Mouse (Mus musculus) mouse trophoblast stem cell (cell line): ENCODE measurements around the gene Eef1g.
"Not testable (repeated sequence)": the region's sequence is repeated elsewhere in the genome, so short reads cannot be mapped to it uniquely, and the experiment has no call there.

Source experiments
- in situ Hi-C, 2 experiments: fragments of 300-500 bp; cut with MseI, MboI; formaldehyde crosslinking; loops; 2 replicates in 1 of 2; 3 replicates in 1 of 2; pipeline ENCODE4 v1.15.1; 2025

Eef1g gene

DNA sequence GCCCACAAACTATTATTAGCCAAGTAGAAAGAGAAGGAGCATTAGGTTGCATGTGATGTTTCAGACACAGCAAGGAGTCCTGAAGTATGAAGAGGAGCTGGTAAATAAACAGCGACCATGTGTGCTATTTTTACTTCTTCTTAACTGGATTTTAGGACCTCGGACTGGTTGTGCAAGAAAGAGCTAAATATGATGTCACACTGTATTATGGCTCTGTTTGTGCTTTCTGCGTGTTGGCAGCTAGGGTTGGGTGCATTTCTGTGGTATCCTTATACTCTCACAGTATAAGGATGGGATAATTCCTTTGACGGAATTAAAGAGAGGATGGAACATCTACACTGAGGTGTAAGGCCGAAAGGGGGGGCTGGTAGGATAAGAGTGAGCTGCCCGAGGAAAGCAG is 21.6 kb upstream of the Eef1g start:
- in situ Hi-C loops, result no loop called here

DNA sequence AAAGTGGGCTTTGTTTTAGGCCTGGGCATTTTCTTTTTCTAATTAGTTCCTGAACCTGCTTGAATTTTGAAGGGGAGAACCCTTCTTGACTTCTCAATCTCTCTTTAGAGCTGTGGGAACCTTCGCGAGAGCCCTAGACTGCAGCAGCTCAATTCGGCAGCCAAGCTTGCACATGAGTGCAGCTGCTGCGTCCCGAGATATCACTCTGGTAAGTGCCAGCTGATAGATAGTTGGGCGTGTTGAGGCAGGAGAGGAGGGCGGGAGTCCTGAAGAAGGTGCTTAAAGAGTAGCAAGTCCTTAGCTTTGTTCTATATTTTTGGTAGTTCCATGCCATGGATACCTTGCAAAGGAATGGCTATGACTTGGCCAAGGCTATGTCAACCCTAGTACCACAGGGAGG is 19.9 kb upstream of the Eef1g start:
- in situ Hi-C loops, result no loop called here

DNA sequence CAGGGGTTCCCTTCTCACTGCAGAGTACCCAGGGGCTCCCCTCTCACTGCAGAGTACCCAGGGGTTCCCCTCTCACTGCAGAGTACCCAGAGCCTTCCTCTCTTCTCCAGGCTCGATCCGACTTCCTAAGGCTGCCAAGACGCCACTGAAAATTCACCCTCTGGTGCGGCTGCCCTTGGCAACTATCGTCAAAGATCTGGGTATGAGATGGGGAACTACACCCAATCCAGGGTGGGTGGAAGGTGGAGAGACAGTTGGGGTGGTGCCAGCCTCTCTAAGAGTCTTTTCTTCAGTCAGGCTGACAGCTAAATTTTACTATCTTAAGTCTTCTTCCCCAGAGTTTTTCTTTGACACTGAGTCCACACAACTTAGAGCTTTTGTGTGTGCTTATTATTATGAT is 16.7 kb upstream of the Eef1g start:
- in situ Hi-C loops, result no loop called here

DNA sequence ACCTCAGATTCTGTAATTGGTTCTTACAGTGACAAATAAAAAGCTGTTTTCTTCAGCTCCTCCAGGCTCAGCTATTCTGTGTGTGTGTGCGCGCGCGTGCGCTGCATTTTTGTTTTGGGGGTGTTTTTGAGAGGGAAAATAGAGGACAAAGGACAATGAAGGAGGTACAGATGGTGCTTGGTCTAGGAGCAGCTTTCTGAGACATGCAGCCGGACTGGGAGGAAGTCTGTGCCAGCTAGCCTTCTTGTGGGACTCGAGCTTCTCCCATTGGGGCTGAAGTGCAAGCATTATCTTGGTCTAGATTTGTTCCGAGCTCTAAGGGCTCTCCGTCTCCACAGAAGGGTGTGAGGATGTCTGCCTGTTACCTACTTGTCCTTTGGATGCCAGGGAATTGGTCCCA is 14.6 kb upstream of the Eef1g start:
- in situ Hi-C loops, result no loop called here

DNA sequence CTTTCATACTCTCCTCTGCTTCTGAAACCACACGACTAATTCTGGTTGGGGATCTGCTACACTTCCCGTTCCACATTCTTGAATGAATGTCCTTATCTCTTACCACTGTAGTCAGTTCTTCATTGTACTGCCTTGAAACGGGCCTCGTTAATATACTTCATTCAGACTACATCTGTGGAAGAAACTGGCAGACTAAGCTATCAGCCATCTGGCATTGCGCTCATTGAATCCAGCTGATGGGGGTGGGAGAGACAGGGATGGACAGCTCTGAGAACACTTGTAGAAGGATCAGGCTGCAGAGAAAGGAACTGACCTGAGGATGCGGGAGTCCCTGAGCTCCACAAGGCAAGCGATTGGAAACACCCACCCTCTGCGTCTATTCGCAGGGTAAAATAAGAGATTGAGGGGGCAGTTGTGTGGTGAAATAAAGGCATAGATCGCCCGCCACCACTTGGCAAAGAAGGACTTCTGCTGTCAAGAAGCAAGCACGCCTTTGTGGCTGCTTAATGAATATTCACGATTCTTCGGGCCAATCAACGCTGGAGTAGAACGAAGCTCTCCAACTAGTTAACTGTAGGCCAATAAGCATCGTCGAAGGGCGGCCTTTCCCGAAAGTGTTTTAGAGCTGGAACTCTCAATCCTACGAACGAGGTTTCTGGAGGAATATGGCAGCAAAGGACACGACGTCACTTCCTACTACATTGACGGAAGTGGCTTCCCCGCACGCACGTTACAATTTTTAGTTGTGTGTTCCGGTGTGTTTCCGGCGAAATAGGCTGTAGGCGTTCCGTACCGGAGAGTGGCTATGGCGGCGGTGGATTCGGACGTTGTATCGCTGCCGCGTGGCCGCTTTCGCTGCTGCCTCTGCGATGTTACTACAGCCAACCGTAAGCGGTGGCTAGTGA is 13.5 kb upstream of the Eef1g start, which contains the start of gene Tut1:
Tut1 (plus strand) TSS at position 713 of the 905 bp plus-strand sequence.
- in situ Hi-C loops, result no loop called here

DNA sequence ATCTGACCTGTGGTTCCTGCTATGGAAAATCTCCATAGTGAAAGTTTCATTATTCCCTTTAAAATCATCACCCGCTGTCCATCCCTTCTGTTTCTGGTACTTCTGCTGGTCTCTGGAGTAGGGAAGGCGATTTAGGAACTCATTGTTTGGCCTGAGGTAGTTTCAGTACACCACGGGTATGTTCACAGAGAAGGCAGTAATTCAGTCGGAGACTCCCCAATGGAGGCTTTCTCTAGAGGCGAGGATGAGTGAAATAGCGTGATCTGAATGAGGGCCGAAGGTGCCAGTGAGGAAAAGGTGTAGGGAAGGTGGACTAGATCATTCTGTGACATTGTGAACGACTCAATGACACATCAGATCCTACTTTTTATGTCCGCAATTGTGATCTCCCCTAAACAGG is 12.7 kb upstream of the Eef1g start:
- in situ Hi-C loops, result no loop called here

DNA sequence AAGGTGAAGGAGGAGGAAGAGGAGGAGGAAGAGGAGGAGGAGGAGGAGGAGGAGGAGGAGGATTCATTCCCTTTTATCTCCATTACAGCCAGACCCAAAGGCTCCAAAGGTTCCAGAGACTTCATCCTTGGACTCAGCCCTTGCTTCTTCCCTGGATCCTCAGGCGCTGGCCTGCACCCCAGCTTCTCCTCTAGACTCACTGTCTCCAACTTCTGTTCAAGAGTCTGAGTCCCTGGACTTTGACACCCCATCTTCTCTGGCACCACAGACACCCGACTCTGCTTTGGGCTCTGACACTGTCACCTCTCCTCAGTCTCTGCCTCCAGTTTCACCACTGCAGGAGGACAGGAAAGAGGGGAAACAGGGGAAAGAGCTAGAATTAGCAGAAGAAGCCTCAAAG is 4.6 kb upstream of the Eef1g start:
- in situ Hi-C loops, result no loop called here

DNA sequence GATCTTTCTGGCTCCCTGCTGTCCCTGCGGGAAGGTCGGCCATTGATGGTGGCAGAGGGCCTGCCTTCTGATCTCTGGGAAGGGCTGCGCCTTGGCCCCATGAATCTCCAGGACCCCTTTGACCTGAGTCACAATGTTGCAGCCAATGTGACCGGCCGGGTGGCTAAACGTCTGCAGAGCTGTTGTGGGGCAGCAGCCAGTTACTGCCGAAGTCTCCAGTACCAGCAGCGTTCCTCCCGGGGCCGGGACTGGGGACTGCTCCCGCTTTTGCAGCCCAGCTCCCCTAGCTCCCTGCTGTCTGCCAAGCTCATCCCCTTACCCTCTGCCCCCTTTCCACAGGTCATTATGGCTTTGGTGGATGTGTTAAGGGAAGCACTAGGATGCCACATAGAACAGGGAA is 1.8 kb upstream of the Eef1g start:
- in situ Hi-C loops, result no loop called here

DNA sequence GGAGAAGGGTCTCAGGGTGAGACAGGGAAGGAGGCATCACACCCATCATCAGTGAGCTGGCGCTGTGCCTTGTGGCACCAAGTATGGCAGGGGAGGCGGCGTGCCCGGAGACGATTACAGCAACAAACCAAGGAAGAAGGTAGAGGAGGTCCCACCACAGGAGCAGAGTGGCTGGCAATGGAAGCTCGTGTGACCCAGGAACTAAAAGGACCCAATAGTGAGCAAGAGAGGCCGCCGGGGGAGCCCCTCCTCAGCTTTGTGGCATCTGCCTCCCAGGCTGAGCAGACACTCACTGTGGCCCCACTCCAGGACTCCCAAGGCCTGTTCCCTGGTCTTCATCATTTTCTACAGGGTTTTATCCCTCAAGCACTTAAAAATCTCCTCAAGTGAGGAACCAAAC is 1.1 kb upstream of the Eef1g start:
- in situ Hi-C loops, result no loop called here

DNA sequence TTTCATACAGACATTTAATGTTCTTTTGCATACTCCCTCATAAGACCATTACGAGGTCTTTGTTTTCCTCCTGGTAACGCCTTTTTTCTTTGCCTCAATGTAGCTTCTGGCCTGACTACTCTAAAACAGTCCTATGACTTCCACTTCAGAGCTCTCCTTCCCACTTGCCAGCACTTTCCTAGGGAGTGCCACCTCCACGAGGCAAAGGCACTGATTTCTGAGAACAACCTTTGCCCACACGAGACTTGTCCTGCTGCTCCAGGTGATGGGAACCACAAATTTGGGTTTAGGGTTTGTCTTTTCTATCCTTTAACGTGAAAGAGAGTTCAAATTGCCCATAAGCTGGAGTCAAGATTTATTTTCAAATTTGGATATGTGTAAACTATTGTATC is 647 bp upstream of the Eef1g start:
- in situ Hi-C loops, result no loop called here

DNA sequence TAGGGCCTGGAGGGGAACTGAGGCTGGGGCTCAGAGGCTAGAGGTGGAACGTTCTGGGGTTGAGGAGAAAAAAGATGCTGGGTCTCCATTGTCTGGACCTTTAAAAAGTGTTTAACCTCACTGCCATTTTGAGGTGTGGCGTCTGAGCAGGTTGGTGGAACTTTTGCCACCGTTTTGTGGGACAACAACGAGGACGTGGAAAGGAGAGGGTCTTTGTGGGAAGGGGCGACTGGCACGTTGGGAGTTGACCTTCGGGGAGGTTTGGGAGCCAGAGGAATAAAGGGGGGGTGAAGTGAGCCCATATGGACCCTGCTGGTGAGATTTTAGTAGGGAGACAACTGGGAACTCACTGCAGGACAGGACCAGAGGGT is 517 bp downstream of the Eef1g start:
- in situ Hi-C loops, result no loop called here

DNA sequence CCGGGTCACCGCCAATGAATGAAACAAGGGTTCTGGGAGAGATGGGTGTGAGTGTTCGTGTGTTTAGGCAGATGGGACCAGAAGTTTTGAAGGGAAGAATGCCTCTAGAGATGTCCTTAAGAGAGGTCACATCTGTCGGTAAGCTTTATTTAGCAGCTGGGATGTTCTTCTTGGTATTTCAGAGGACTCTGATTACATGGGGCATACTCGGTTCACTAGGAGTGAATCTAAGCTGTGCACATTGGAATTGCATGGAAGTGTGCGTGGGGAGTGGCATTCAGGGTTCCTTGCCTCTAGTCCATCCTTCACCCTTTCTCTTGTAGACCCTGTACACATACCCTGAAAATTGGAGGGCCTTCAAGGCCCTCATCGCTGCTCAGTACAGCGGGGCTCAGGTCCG is 1.1 kb downstream of the Eef1g start:
- in situ Hi-C loops, result no loop called here

DNA sequence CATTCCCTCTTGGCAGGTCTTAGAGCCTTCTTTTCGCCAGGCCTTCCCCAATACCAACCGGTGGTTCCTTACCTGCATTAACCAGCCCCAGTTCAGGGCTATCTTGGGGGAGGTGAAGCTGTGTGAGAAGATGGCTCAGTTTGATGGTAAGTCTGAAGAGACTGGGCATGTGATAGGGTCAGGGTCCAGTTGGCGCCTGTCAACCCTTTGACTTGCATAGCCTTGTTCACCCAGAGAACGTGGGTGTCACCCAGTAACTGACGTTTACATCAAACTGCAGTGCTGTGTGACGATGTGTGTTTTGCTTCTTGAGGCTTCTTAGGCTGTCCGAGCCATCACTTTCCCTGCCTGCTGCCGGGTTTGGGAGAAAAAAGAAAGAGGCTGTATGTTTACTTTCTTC is 5.7 kb downstream of the Eef1g start:
- in situ Hi-C loops, result not testable (repeated sequence)

DNA sequence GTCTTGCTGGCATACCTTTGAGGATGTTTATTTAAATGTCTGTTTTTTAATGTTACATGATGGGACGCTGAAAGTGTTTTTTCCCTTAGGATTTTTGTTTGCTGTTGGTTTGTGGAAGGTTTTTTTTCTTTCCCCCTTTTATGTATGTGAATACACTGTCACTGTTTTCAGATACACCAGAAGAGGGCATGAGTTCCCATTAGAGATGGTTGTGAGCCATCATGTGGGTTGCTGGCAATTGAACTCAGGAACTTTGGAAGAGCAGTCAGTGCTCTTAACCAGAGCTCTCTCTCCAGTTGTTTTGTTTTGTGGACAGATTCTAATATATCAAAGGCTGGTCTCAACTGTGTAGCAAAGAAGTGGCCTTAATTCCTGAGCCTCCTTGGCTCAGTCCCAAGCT is 7.8 kb downstream of the Eef1g start:
- in situ Hi-C loops, result no loop called here

DNA sequence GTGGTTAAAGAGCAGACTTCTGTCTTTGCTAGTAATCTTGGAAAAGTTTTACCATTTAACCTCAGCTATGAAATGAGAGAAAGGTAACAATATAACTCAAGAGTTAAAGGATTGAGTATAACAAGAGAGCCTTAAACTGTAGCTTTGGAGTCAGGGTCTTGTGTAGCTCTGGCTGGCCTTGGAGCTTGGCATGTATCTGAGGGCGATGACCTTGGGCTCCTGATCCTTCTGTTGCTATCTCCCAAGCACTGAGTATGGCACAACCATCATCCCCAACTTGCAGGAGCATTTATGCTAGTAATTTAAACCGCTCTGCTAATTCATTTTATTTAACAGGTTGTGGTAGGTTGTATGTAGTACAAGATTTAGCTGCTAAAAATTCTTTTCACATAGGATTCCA is 8.7 kb downstream of the Eef1g start:
- in situ Hi-C loops, result no loop called here

DNA sequence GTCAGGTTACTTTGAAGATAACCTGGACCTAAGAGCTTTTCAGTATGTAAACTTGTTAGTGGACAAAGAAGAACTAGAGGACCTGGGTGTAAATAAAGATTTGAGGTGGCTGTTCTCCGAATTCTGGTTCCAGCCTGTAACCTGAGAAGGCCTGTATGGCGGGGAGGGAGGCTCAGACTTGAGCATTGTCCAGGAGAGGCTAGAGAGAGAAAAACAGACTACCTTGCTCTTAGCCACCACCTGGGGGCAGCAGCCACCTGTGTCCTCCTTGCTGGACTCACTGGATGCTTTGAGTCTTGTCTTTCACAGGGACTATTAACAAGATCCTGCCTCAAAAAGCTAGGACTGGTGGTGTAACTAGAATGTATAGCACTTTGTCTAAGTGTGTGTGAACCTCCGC is 9.7 kb downstream of the Eef1g start:
- in situ Hi-C loops, result no loop called here

DNA sequence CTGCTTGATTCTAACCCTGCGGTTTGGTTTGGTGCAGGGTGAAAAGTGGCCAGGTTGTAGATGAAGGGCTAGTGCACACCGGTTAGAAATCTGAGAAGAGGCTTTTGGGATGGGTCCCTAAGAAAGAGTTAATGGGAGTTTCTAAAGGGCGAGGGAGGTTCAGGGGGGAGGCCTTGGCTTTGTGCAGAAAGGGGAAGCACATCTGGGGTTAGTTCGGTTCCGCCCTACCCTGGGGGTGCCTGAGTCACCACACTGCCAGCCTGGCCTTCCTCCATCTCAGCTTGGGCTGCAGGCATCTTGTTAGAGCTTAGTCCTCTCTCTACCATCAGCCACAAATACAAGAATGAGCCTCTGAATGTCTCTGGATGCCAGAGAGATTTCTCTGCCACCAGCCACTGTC is 13.9 kb downstream of the Eef1g start:
- in situ Hi-C loops, result no loop called here

DNA sequence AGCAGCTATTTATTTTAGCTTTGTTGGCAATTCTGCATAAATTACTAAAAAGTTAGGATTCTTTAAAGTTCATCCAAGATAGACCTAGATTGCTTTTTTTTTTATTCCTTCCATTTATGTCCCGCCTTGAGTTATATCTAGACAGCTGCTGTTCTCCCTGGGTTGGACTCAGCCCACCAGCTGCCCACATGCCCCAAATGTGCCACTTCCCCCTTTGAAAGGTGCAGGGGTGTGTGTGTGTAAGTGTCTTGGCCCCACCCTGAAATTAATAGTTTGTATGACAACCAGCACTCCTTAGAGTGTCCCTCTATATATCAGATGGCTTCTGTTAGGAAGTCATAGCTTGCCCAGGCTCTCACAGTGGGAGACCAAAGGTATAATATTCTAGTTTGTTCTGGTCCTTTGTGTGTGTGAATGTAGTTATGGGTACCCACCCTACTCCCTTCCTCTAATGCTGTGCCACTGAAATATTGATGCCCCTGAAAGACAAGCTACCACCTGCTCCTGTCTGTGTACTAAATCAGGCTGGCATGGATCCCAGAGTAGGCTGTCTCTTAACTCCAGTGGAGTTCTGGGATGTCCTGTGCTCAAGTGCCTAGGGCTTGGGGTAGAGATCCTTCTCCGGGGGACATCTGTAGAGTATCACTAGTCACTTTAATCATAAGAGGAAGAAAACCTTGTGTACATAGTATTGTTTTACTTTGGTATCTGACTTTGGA is 14.8 kb downstream of the Eef1g start:
- in situ Hi-C loops, result no loop called here

DNA sequence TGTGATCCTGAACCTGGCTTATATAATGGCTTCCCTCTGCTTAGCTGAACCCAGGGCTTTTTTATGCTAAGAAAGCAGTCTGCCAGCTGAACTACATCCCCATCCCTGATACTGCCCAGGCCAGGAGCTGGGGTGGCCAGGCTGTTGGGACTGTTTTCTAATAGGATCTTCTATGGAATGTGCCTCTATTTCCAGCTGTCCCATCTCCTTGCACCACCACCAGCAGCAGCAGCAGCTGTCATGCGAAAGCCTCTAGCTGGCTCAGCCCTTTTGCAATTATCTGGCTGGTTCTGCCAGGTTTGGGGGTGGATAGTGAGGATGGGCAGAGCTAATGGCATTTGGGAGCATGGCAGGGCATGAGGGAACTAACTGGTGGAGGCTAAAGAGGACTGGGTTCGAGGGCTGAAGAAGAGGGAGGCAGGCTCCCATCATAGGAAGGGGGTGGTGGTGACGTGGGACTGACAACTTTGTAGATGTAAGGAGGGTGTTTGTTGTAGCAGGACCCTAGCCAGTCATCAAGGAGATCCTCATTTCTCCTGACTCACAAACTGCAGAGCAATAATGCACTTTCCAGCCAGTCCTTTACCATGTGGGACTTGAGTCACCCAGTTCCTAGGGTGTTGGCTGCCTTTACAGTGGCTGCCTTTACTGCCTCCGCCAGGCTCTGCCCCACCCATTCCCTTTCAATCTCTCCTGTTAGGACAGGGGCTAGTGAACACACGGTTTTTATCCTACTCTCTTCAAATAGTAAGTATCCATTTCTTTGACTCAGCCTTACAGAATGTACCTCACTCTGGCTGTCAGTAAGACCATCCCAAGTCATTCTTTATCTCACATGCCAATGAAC is 15.7 kb downstream of the Eef1g start:
- in situ Hi-C loops, result no loop called here

DNA sequence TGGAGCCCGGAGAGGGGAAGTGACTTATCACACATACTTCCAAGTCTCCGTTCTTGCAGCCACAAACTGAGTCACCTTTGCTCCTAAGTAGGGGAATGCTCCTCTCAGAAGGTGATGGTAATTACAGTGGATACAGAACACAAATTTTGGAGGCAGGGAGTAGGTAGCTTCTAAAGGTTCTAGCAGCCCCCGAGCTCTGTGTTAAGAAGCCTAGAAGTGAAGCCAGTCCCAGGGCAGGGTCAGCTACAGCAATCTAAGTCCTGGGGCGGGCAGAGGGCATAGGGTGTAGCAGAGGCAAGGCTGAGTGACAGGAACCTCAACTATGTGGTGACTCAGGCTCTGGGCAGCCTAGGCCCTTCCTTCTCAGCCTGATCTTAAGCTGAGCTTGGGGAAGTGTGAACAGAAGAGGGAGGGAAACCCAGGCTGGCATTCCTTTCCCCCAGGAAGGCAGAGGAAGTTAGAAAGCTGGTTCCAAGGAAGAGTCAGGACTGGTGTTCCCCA is 16.4 kb downstream of the Eef1g start:
- in situ Hi-C loops, result no loop called here

DNA sequence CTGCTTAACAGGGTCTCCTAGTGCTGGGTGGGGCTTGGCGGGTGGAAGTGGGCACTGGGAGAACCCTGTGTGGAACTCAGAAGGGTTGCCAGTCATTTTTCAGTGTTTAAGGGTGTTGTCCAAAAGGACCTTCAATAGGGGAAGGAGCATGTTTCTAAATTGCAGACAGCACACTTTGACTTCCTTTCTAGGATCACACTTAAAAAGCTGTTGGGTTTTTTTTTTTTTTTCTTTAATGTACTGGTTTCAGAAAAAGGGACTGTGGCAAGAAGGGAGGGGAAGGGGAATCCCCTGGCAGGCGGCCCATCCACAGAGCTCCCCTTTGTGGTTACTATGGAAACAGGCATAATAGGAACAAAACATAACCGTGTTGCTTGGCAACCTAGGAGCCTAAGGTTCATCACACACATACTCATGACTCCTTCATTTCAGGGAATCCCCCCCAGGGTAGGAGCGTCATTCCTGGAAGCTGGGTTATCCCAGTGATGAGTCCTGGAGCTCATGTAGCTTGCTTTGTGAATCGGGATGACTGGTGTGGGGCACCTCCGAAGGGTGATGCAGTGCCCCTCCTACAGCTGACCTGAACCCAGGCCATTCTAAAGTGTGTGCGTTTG is 17.5 kb downstream of the Eef1g start:
- in situ Hi-C loops, result no loop called here

DNA sequence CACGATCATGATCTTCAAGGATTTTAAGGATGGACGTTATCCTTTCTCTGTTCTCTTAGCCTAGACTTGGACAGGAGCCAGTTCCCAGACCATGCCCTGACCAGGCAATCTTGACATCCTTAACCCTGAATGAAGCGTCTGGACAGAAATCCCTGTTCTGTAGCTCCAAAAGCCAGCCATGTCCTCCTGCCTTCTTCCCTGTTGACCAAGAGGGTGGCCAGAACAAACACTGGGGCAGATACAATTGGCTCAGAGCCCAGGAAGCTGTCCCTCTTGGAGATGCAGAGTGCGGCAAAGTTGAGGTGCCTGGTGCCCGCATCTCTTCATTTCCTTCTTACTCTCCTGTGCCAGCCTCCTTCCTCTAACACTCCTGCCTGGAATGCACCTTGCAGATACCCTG is 19.1 kb downstream of the Eef1g start:
- in situ Hi-C loops, result no loop called here
